Mouse (Mus musculus) cerebellum, adult 9-10 months (tissue): ENCODE results near the gene Zfp775.

Experiments
- DNase-seq: peaks from one replicate; pipeline ENCODE4 v3.0.0; 2022

Zfp775 gene

GRCm38 (mm10) chr6:48601271-48602079, at the start of gene Zfp775:
Gene Zfp775 (plus strand): TSS chr6:48602063.
- DNase-seq, result peak; percentile 97

- peak; percentile 45 for DNase-seq
Measured at GRCm38 (mm10) chr6:48552918-48553317, 48.9 kb upstream of the Zfp775 start.

DNA sequence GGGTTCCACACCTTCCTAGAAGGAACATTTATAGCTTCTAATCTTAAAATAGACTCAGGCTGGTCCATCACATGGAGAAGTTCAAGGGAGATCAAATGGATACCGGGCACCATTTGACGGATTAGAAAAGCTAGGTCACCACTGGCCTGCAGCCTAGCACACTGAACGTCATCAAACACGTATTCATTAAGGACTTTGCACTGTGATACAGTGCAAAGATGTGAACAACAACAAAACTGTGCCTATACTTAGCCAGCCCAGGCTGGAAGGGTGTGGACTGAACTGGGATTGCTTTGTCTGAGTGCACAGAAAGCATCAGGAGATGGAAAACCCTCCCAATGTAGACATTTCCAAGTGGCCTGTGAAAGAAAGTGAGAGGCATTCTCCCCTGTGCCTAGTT, 48.0 kb upstream of the Zfp775 start:
- peak; percentile 66 for DNase-seq

GRCm38 (mm10) chr6:48554280-48555103, 47.4 kb upstream of the Zfp775 start, which contains the start of gene Lrrc61:
Gene Lrrc61 (plus strand): TSS chr6:48554796.
- DNase-seq, result peak; percentile 98

DNA sequence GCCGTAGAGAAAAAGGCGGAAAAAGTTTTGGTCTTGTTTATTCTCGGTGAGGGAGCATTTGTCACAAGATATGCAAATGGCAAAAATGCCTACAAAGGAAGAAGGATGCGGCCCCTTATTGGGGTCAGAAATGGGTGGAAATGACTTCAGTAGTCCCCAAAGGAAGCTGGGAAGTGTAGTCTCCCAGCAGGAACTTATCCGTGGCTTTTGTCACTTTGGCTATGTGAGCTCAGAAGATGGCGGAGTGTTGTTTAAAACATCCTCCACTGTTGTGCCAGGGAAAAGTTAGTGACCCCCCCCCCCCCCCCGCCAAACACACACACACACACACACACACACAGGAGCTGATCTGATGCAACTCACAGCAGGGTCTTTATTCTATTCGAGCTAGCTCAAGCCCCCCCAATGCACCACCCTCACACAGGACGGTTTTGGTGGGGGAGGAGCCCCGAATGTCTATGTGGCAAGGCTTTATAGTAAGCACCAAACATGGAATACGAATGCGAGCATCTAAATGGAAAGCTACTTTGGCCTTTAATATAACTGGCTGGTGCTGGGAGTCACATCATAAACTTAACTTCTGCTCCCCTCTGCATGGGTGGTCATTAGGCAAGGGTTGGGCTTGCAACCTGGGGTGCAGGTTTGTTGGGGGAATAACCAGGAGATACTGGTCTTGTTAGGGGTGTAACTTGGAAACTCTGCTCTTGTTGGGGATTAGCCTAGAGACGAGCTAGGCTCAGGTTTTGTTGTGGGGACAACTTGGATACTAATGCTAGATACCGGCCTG, 46.6 kb upstream of the Zfp775 start:
- DNase-seq, result peak; percentile 89

DNA sequence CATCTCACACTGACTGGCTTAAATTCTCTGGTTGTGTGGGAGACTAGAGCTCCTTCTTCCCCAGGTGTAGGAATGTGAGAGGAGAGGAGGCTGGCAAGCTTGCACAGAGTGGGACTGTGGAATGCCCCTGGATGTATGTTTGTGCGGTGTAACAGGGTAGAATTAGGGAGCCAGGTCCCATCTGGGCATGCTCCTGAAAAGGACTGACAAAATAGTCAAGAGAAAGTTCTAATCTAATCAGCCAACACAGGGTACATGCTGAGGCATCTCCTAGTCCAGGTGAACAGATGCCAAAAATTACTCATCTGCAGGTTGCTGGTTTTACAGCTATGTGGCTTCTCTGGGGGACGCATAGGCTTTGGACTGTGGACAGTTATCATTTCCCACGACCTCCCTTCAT, 45.9 kb upstream of the Zfp775 start:
- peak; percentile 61 for DNase-seq

GRCm38 (mm10) chr6:48565693-48566310, 36.1 kb upstream of the Zfp775 start:
- DNase-seq, result no peak

DNA sequence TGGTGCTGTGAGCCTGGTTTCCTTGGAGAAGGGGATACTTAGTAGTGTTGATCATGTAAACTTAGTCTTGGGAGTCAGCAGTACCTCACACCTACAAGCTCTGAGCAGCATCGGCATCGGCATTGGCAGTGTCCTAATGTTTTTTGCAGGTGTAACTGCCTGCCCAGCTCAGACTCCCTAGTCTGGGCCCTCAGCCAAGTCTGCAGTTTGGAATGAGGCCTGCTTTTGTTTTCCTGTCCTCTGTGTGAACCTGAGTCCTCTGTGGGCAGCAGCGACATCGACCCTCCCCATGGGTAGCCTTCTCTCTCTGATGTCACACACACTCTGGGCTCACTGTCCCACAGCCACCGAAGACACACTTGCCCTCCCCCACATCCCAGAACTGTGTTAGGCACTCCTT, 35.6 kb upstream of the Zfp775 start:
- peak; percentile 66 for DNase-seq

DNA sequence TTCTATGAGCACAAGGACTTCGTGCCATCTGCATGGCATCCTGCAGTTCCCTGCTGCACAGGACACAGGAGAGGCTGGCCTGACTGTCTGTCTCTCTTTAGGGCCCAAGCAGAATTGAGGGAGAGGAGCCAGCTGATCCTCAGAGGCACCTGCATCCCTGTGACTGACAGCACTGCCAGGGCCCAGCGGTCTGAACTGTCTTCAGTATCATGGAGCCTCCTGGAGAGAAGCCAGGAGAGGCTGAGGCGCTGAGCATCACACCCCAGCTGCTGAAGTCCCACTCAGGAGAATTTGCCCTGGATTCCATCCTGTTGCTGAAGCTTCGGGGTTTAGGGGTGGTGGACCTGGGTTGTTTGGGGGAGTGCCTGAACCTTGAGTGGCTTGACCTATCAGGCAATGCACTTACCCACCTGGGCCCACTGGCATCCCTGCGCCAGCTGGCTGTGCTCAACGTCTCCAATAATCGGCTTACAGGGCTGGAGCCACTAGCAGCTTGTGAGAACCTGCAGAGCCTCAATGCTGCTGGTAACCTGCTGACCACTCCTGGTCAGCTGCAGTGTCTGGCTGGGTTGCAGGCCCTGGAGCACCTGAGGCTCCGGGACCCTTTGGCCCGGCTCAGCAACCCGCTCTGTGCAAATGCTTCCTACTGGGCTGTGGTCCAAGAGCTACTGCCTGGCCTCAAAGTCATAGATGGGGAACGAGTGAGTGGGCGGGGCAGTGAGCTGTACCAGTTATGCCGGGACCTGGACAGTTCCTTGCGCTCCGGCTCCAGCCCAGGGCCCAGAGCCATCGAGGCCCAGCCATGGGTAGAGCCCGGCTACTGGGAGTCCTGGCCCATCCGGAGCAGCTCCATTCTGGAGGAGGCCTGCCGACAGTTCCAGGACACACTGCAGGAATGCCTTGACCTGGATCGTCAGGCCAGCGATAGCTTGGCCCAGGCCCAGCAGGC, 33.6 kb upstream of the Zfp775 start:
- peak; percentile 71 for DNase-seq

- DNase-seq, result peak; percentile 45
Measured at GRCm38 (mm10) chr6:48569065-48569807, 32.6 kb upstream of the Zfp775 start.

DNA sequence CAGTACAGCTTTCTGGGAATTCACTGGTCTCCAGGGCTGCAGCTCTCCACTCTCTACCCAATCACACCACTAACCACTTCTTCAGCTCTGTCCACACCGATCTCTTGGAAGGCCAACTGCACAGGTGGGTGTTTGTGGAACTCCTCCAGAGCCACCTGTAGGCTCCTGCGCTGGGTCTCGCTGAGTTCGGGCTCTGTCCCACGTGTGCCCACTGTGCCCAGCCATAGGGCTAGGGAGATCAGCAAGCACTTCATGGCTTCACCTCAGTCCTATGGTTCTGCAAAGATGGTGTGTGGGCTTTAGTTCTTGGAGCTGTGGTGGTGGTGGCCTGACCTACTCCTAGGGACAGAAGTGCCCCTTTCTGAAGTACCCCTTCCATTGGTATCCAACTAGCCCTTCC, 29.8 kb upstream of the Zfp775 start:
- DNase-seq, result no peak

- DNase-seq, result no peak
Measured at GRCm38 (mm10) chr6:48572572-48573061, 29.2 kb upstream of the Zfp775 start, which contains the start of gene Rarres2. Gene Rarres2 (minus strand): TSS chr6:48572789.

DNA sequence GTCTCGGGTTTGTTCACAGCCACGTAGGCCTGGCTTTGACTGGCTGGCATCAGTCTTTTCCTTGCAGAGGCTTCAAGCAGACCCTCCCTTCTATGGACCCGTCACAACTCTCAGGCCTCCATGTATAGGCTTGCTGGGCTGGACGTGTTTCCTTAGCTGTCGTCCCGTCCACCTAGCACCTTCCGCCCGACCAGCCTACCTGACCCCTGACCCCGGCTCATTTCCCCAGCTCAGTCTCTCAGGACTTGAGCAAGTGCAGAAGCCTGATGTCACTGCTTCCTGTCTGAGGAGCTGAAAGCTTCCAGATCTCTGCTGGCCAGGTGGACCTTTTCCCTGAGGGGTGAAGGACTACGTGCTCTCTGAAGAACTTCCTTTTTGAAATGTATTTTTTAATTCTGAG, 28.6 kb upstream of the Zfp775 start:
- no peak for DNase-seq

GRCm38 (mm10) chr6:48573981-48574380, 27.9 kb upstream of the Zfp775 start:
- no peak for DNase-seq

- DNase-seq, result no peak
Measured at GRCm38 (mm10) chr6:48578736-48579135, 23.1 kb upstream of the Zfp775 start.

- no peak for DNase-seq
Measured at GRCm38 (mm10) chr6:48579215-48579648, 22.6 kb upstream of the Zfp775 start.

- no peak for DNase-seq
Measured at GRCm38 (mm10) chr6:48581257-48581656, 20.6 kb upstream of the Zfp775 start.

GRCm38 (mm10) chr6:48582037-48582436, 19.8 kb upstream of the Zfp775 start:
- peak; percentile 74 for DNase-seq

- DNase-seq, result no peak
Measured at GRCm38 (mm10) chr6:48589194-48589750, 12.6 kb upstream of the Zfp775 start, which contains the start of gene Gm45021. Gene Gm45021 (plus strand): TSS chr6:48589610.
